Mouse (Mus musculus): ENCODE data around the gene Obscn. TPM values are rescaled to one million over a fixed set of nuclear protein-coding genes. Genes with fewer than 3 reads are reported as not detected.

Gene Obscn
- polyA plus RNA-seq, 2 experiments, result 5.4 to 11.0 TPM

GRCm38 (mm10) chr11:59102324-59102723, 33.9 kb downstream of the Obscn start:
- DNase-seq (ENCODE audit: low spot score), result no peak
- Histone ChIP-seq H3K4me2 (replicated peaks; ENCODE audit: low read depth, low read length, severe bottlenecking) (no peak overlapping the region), H3K4me3 (replicated peaks; ENCODE audit: low read length) (no peak overlapping the region), H3K27me3 (ENCODE audit: control insufficient read depth, insufficient read depth, low read length) (no peaks in the 10 kb centered on the region), H3K4me1 (ENCODE audit: control insufficient read depth, insufficient read depth, low read length) (no peaks in the 10 kb centered on the region), H3K9me3 (ENCODE audit: control insufficient read depth, low read length) (0 out of 2 replicates have a peak, but pooled peaks cover 3% of the 10 kb centered on the region), H3K9ac (ENCODE audit: low read depth, low read length, severe bottlenecking) (no peak overlapping the region), H3K27ac (replicated peaks; ENCODE audit: low read depth, low read length) (no peak overlapping the region), H3K36me3 (ENCODE audit: control insufficient read depth, insufficient read depth, low read length) (no peaks in the 10 kb centered on the region)
- ATAC-seq (ENCODE audit: low FRiP score, low read depth), result no peak
- 63% methylated on average over 3 of the region's 3 CpGs for WGBS
- TF ChIP-seq POLR2A (IDR thresholded peaks at IDR 0.05; ENCODE audit: borderline replicate concordance, extremely low read depth, insufficient read depth, insufficient read length), result no peak

- WGBS, result 18% methylated on average over 2 of the region's 2 CpGs
- Histone ChIP-seq H3K4me2 (replicated peaks; ENCODE audit: low read depth, low read length, severe bottlenecking) (no peak overlapping the region), H3K27ac (replicated peaks; ENCODE audit: low read depth, low read length) (no peak overlapping the region), H3K36me3 (ENCODE audit: control insufficient read depth, insufficient read depth, low read length) (no peaks in the 10 kb centered on the region), H3K4me3 (replicated peaks; ENCODE audit: low read length) (no peak overlapping the region), H3K9ac (ENCODE audit: low read depth, low read length, severe bottlenecking) (no peak overlapping the region), H3K9me3 (ENCODE audit: control insufficient read depth, low read length) (no peaks in the 10 kb centered on the region), H3K27me3 (ENCODE audit: control insufficient read depth, insufficient read depth, low read length) (no peaks in the 10 kb centered on the region), H3K4me1 (ENCODE audit: control insufficient read depth, insufficient read depth, low read length) (no peaks in the 10 kb centered on the region)
- ATAC-seq (ENCODE audit: low FRiP score, low read depth), result no peak
- DNase-seq (ENCODE audit: low spot score), result no peak
- no peak for TF ChIP-seq POLR2A (IDR thresholded peaks at IDR 0.05; ENCODE audit: borderline replicate concordance, extremely low read depth, insufficient read depth, insufficient read length)
Observed at GRCm38 (mm10) chr11:59098339-59098738, 37.9 kb downstream of the Obscn start.

GRCm38 (mm10) chr11:59097770-59098169, 38.4 kb downstream of the Obscn start:
- no peak overlapping the region for H3K9ac ChIP-seq (ENCODE audit: low read depth, low read length, severe bottlenecking)
- H3K36me3 ChIP-seq (ENCODE audit: control insufficient read depth, insufficient read depth, low read length), result no peaks in the 10 kb centered on the region
- H3K9me3 ChIP-seq (ENCODE audit: control insufficient read depth, low read length), result no peaks in the 10 kb centered on the region
- H3K4me1 ChIP-seq (ENCODE audit: control insufficient read depth, insufficient read depth, low read length), result no peaks in the 10 kb centered on the region
- no peak for TF ChIP-seq POLR2A (IDR thresholded peaks at IDR 0.05; ENCODE audit: borderline replicate concordance, extremely low read depth, insufficient read depth, insufficient read length)
- 77% methylated on average over 5 of the region's 5 CpGs for WGBS
- DNase-seq (ENCODE audit: low spot score), result no peak
- no peaks in the 10 kb centered on the region for H3K27me3 ChIP-seq (ENCODE audit: control insufficient read depth, insufficient read depth, low read length)
- no peak overlapping the region for H3K4me3 ChIP-seq (replicated peaks; ENCODE audit: low read length)
- H3K4me2 ChIP-seq (replicated peaks; ENCODE audit: low read depth, low read length, severe bottlenecking), result no peak overlapping the region
- no peak overlapping the region for H3K27ac ChIP-seq (replicated peaks; ENCODE audit: low read depth, low read length)
- ATAC-seq (ENCODE audit: low FRiP score, low read depth), result no peak

DNA sequence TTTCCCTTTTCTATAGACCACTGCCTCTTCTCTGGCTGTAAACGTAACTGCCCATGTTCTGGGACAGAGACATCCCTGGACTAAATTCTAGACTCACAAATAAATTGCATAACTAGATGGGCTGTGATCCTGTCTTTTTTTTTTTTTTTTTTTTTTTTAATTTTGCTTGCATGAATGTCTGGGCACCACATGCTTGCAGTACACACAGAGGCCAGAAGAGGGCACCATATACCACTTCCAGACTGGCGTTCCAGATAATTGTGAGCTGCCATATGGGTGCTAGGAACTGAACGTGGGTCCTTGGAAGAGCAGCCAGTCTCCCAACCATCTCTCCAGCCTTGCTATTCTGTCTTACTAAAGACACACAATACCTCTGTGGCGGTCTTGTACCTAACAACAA, 42.0 kb downstream of the Obscn start:
- no peak overlapping the region for H3K9ac ChIP-seq (ENCODE audit: low read depth, low read length, severe bottlenecking)
- H3K4me2 ChIP-seq (replicated peaks; ENCODE audit: low read depth, low read length, severe bottlenecking), result no peak overlapping the region
- no peak for ATAC-seq (ENCODE audit: low FRiP score, low read depth)
- H3K9me3 ChIP-seq (ENCODE audit: control insufficient read depth, low read length), result no peaks in the 10 kb centered on the region
- H3K4me1 ChIP-seq (ENCODE audit: control insufficient read depth, insufficient read depth, low read length), result no peaks in the 10 kb centered on the region
- no peaks in the 10 kb centered on the region for H3K27me3 ChIP-seq (ENCODE audit: control insufficient read depth, insufficient read depth, low read length)
- no peak for TF ChIP-seq POLR2A (IDR thresholded peaks at IDR 0.05; ENCODE audit: borderline replicate concordance, extremely low read depth, insufficient read depth, insufficient read length)
- no peak overlapping the region for H3K4me3 ChIP-seq (replicated peaks; ENCODE audit: low read length)
- no peak overlapping the region for H3K27ac ChIP-seq (replicated peaks; ENCODE audit: low read depth, low read length)
- no peaks in the 10 kb centered on the region for H3K36me3 ChIP-seq (ENCODE audit: control insufficient read depth, insufficient read depth, low read length)
- 66% methylated on average over 4 of the region's 4 CpGs for whole genome bisulfite sequencing
- no peak for DNase-seq (ENCODE audit: low spot score)

DNA sequence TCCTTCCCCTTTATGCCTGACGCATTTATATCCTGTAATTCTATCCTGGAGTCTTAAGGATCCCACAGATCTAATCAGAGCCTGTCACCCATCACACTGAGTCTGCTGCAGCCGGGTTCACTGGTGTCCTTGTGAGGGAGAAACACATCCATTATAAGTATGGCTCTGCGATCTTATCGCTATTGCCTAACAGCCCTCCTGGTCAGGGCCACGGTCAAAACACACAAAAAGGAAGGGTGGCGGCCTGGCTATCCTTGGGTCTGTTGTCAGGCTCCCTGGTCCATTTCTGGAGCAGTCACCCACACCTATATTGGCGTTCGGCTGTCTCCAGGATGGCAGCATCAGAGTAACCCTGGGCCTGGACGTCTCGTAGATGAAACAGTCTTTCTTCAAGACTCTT, 48.6 kb downstream of the Obscn start:
- no peak for ATAC-seq (ENCODE audit: low FRiP score, low read depth)
- DNase-seq (ENCODE audit: low spot score), result no peak
- H3K4me3 ChIP-seq (replicated peaks; ENCODE audit: low read length), result no peak overlapping the region
- H3K9me3 ChIP-seq (ENCODE audit: control insufficient read depth, low read length), result no peaks in the 10 kb centered on the region
- no peaks in the 10 kb centered on the region for H3K36me3 ChIP-seq (ENCODE audit: control insufficient read depth, insufficient read depth, low read length)
- no peak overlapping the region for H3K27ac ChIP-seq (replicated peaks; ENCODE audit: low read depth, low read length)
- no peaks in the 10 kb centered on the region for H3K27me3 ChIP-seq (ENCODE audit: control insufficient read depth, insufficient read depth, low read length)
- no peak for TF ChIP-seq POLR2A (IDR thresholded peaks at IDR 0.05; ENCODE audit: borderline replicate concordance, extremely low read depth, insufficient read depth, insufficient read length)
- 82% methylated on average over 10 of the region's 10 CpGs for WGBS
- no peak overlapping the region for H3K9ac ChIP-seq (ENCODE audit: low read depth, low read length, severe bottlenecking)
- H3K4me2 ChIP-seq (replicated peaks; ENCODE audit: low read depth, low read length, severe bottlenecking), result no peak overlapping the region
- no peaks in the 10 kb centered on the region for H3K4me1 ChIP-seq (ENCODE audit: control insufficient read depth, insufficient read depth, low read length)

GRCm38 (mm10) chr11:59085200-59085599, 51.0 kb downstream of the Obscn start:
- Histone ChIP-seq H3K4me3 (replicated peaks; ENCODE audit: low read length) (no peak overlapping the region), H3K27me3 (ENCODE audit: control insufficient read depth, insufficient read depth, low read length) (no peaks in the 10 kb centered on the region), H3K9me3 (ENCODE audit: control insufficient read depth, low read length) (no peaks in the 10 kb centered on the region), H3K4me1 (ENCODE audit: control insufficient read depth, insufficient read depth, low read length) (no peaks in the 10 kb centered on the region), H3K9ac (ENCODE audit: low read depth, low read length, severe bottlenecking) (no peak overlapping the region), H3K36me3 (ENCODE audit: control insufficient read depth, insufficient read depth, low read length) (no peaks in the 10 kb centered on the region), H3K4me2 (replicated peaks; ENCODE audit: low read depth, low read length, severe bottlenecking) (no peak overlapping the region), H3K27ac (replicated peaks; ENCODE audit: low read depth, low read length) (no peak overlapping the region)
- ATAC-seq (ENCODE audit: low FRiP score, low read depth), result no peak
- no peak for TF ChIP-seq POLR2A (IDR thresholded peaks at IDR 0.05; ENCODE audit: borderline replicate concordance, extremely low read depth, insufficient read depth, insufficient read length)
- DNase-seq (ENCODE audit: low spot score), result no peak
- WGBS, result 76% methylated on average over 5 of the region's 6 CpGs

Measured in limb, embryonic 14.5 days (tissue).